Mouse (Mus musculus) c-Kit-negative CD71-positive TER-119-positive erythroid progenitor cells, embryonic 14.5 days (primary cell): ENCODE results near the gene Pcif1.
"Not testable (repeated sequence)": the region's sequence is repeated elsewhere in the genome, so short reads cannot be mapped to it uniquely, and the experiment has no call there.

ENCODE experiments used
- DNase-seq: peaks from one replicate; pipeline ENCODE4 v3.0.0-alpha.2; 2013; ENCODE audit warnings: low read depth, low spot score

Pcif1 gene

GRCm38 (mm10) chr2:164866741-164867551 lies 12.2 kb upstream of the Pcif1 start:
- no peak for DNase-seq

DNA sequence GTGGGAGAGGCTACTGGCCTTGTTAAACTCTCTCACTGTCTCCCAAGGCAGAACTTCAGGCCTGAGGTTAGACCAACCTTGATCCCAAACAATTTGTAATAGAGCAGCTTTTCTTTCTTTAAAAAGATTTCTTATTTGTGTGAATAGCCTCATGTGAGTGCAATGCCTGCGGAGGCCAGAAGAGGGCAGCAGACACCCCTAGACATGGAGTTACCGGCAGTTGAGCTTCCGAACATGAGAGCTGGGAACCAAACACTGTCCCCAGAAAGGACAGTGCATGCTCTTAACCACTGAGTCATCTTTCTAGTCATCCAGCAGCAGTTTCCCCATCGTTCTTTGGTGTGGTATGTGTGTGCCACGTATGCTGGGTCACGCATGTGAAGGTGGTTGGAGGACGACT lies 11.5 kb upstream of the Pcif1 start:
- DNase-seq = no peak

DNA sequence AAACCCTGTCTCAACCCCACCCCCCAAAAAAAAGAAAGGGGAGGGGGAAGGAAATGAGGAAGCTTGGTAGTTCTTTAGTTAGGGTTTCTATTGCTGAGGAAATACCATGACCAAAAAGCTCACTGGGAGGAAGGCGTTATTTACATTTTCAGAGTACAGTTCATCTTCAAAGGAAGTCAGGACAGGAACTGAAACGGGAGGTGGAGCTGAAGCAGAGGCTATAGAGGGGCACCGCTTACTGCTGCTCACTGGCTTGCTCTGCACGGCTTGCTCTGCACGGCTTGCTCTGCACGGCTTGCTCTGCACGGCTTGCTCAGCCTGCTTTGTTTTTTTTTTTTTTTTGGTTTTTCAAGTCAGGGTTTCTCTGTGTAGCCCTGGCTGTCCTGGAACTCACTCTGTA lies 10.6 kb upstream of the Pcif1 start:
- DNase-seq = no peak

GRCm38 (mm10) chr2:164871602-164872303 lies 7.4 kb upstream of the Pcif1 start:
- DNase-seq = no peak

DNA sequence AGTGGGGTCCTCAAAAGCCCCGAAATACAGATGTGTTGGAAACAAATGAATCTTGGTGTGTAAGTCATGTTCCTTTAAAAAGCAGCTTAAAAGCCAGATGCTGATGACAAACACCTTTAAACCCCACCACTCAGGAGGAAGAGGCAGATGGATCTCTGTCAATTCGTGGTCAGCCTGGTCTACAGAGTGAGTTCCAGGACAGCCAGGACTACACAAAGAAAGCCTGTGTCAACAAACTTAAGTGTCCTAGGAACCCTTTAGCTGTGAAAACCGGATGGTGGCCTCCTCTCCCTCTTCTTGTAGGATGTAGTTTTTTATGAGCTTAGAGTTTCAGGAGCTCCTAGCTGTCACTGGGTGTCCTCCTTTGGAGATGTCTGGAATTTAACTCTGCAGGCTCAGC lies 5.5 kb upstream of the Pcif1 start:
- no peak for DNase-seq

DNA sequence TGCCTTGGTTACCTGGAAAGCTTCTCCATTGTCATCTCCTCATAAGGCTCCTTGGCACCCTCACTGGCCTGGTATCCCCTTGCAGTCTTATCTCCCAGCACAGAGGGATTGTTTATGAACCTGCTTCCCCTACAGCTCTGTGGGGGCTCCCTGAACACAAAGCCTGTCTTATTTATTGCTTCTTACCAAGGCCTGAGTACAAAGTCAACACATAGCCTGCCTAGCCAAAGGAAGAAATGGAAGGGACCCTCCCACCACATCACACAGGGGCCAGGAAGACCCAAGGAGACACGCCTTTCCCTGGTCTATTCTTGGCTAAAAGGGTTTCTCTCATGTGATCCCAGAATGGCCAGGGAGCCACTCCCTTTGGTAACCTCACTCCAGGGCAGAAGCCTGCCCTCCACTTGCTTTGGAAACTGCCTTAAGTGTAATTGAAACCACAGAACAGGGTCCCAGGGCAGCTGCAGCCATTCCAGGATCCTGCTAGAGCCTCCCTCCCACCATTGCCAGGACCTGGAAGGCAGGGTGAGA lies 4.8 kb upstream of the Pcif1 start:
- no peak for DNase-seq

GRCm38 (mm10) chr2:164875648-164876047 lies 3.5 kb upstream of the Pcif1 start:
- DNase-seq = not testable (repeated sequence)

DNA sequence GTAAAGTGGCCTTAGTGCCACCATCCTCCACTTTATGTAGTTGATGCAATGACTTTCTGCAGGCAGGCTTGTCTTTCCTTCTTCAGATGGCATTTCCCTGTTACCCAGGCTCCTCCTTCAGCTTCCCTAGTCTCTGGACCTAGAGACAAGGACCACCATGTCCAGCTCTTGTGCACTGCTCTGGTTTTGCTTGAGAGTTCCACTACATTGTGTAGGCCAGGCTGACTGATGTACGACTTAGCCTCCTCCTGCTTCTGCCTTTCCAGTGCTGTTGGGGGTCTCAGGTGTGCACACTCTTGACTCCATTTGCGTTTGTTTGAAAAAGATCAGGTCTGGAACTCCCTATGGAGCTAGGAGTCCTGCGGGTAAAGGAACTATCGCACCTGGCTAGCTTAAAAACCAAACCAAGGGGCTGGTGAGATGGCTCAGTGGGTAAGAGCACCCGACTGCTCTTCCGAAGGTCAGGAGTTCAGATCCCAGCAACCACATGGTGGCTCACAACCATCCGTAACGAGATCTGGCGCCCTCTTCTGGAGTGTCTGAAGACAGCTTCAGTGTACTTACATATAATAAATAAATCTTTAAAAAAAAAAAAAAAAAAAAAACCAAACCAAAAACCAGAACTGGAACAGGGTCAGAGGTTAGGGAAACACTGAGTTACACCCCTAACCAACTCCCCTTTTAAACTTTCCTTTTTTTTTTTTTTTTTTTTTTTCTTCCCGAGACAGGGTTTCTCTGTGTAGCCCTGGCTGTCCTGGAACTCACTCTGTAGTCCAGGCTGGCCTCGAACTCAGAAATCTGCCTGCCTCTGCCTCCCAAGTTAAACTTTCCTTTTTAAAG lies 1.5 kb upstream of the Pcif1 start:
- DNase-seq = not testable (repeated sequence)

DNA sequence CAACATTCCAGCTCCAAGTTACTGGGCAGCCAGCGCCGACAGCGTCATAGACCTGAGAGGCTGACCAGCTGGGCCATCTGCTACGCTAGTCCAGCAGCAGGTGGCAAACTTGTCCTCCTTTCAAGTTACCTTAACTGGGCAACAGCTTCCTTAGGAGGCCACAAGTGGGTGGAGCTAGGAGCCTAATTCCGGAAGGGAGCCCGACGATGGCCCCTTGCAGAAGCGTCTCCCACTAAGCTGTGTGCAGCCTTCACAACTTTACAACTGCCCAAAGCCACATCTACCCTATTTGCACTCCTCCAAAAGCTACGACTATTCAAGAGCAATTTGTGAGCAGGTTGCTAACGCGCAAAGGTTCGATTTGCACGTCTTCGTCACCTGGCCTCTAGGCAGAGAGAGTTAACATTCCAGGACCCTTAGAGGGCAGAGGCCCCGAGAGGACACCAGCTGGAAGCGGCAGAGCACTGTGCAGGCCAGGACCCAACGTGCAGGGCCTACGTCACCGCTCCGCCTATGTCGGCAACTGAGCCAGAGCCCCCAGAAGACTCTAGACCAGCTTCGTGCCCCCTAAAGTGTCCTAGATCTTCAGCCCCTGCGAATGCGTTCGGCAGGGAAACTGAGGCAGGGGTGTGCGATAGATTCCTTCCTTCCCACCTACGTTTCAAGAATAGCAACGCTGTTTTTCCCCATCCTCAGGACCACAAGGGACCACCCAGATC lies 436 bp upstream of the Pcif1 start:
- DNase-seq = peak; percentile 65

- DNase-seq = peak; percentile 95
Measured at GRCm38 (mm10) chr2:164879568-164880277, 619 bp downstream of the Pcif1 start.

DNA sequence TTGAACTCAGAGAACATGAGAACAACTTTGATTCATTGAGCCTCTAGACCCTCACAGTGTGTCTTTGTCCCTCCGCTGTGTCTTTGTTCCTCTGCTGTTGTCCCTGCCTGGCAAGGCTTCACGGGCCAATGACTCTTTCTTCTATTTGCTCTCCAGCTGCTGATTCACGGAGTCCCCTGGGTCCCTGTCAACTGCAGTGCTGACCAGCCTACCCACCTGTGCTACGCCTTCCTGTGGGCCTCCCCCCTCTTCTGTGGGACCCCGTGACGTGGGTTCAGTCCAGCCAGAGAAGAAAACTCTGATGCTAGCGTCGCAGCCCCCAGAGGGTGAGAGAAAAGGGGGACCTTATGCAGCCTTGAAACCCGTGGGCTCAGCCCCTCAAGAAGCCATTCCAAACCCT lies 3.5 kb downstream of the Pcif1 start:
- no peak for DNase-seq

DNA sequence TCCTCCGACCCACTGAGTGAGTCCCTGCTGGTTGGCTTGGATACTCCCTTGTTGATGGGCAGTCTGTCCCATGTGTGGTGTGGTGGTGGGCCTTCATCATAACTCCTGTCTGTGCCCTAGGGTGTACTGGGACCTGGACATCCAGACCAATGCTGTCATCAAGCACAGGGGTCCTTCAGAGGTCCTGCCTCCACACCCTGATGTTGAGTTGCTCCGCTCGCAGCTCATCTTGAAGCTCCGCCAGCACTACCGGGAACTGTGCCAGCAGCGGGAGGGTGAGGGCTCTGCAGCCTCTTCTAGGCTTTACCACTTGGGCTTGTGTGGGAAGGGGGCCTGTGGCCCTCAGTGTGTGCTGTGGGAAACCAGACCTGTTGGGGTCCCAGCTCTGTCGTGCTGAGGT lies 6.7 kb downstream of the Pcif1 start:
- no peak for DNase-seq

DNA sequence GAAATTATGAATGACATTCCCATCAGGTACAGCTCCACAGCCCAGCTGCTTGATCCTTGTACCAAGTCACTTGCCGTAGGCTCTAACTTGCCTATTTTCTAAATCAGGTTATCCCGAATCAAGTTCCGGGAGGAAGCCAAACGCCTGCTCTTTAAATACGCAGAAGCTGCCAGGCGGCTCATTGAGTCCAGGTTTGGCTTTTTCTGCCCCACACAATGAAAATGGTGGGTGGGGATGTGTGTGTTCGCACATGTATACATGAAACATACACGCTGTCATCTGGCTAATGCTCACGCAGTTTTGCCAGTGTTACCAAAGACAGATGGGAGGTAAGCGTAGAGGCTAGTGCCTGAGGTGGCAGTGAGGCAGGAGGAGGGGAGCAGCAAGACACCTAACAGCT lies 7.5 kb downstream of the Pcif1 start:
- DNase-seq = no peak

GRCm38 (mm10) chr2:164888996-164889395 lies 9.9 kb downstream of the Pcif1 start:
- DNase-seq = no peak

- DNase-seq = no peak
Measured at GRCm38 (mm10) chr2:164889960-164890359, 10.9 kb downstream of the Pcif1 start.

GRCm38 (mm10) chr2:164890411-164891049 lies 11.4 kb downstream of the Pcif1 start:
- no peak for DNase-seq

DNA sequence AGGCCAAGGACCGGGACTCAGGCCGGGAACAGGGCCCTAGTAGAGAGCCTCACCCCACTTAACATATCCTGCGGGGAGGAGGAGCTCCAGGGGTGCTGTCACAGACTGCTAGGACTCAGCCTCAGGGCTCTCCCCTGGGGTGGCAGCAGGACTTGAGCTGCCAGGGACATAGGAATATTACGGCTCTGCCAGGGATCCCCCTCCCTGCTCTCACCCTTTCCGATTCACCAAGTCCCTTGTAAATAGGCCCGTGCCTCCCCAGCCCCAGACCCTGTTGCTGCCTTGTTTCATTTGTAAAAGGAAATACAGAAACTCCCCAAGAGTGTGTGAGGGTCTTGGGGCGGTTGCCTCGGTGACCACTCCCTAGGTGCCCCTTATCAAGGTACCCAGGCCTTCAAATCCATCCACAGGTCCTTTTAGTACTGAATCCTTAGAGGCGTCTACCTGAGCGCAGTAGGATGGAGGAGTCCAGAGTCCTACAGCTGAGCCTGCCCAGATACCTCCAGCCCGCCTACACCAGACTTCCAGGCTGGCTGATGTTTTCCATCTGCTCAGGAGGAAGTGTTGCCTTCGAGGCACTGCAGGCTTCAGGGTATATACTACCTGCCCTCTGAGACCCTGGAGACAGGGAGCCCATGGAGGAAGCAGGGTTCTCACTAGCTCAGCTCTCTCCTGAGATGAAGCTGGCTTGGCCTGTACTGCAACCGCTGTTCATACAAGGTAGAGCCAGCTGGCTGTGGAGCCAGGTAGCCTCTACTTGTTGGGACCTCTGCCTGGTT lies 12.1 kb downstream of the Pcif1 start:
- no peak for DNase-seq

GRCm38 (mm10) chr2:164891908-164892695 lies 13.0 kb downstream of the Pcif1 start:
- DNase-seq = no peak
